Mouse (Mus musculus) forebrain, embryonic 16.5 days (tissue): Measurements from ENCODE around the gene Mark4. TPM values are rescaled to one million over a fixed set of nuclear protein-coding genes. Genes with fewer than 3 reads are reported as not detected.

ENCODE experiments used
- microRNA counts: library from miRNA; unstranded; fragments of <30 nt; microRNA quantifications from one replicate; lab custom pipeline; 2016
- microRNA-seq: library from miRNA; unstranded; fragments of <30 nt; microRNA quantifications from one replicate; pipeline ENCODE4, GENCODE M21; 2017
- polyA plus RNA-seq: library from polyadenylated mRNA; unstranded; fragments of >200 nt; fragmentation: Nextera tagmentation; extraction: Ambion mirVana; gene quantifications from 2 replicates; pipeline ENCODE4 v1.2.1, GENCODE M21; 2015

Gene Mark4
- polyA plus RNA-seq, 1 experiment from 2014 or later, result 17.5 TPM

MicroRNAs encoded within 50 kb of the gene (microRNA counts, 519-probe panel; counts per million panel counts)
- microRNA mmu-miR-343 (lab: Ali Mortazavi, UCI), result 795 counts per million, percentile 5 among the panel's probes with 10 or more counts

Small RNAs within 50 kb of the gene (microRNA-seq; reads per million reads assigned to microRNA genes)
- gene Mir343, result not detected

Other genes with a start within 250 kb of the Mark4 start
- gene Gpr4, start 246.3 kb downstream of the Mark4 start, polyA plus RNA-seq, result 2.5 and 2.7 TPM in 2 replicates
- 43.5 and 43.8 TPM in 2 replicates for gene Opa3, start 230.5 kb downstream of the Mark4 start, polyA plus RNA-seq
- 38.0 and 40.3 TPM in 2 replicates for gene Vasp, start 187.0 kb downstream of the Mark4 start, polyA plus RNA-seq
- gene Ppm1n, start 178.8 kb downstream of the Mark4 start, polyA plus RNA-seq, result 0.39 and 0.61 TPM in 2 replicates
- gene Rtn2, start 176.2 kb downstream of the Mark4 start, polyA plus RNA-seq, result 127 and 128 TPM in 2 replicates
- 0.05 and 0.10 TPM in 2 replicates for gene Fosb, start 148.8 kb downstream of the Mark4 start, polyA plus RNA-seq
- gene Ercc1, start 114.0 kb downstream of the Mark4 start, polyA plus RNA-seq, result 79.3 and 85.9 TPM in 2 replicates
- gene Cd3eap, start 99.3 kb downstream of the Mark4 start, polyA plus RNA-seq, result 23.1 and 26.4 TPM in 2 replicates
- 3.0 and 3.6 TPM in 2 replicates for gene Ppp1r13l, start 99.1 kb downstream of the Mark4 start, polyA plus RNA-seq
- gene Ercc2, start 76.8 kb downstream of the Mark4 start, polyA plus RNA-seq, result 25.3 and 28.5 TPM in 2 replicates
- gene Klc3, start 54.7 kb downstream of the Mark4 start, polyA plus RNA-seq, result 2.2 and 2.5 TPM in 2 replicates
- gene Ckm, start 54.0 kb downstream of the Mark4 start, polyA plus RNA-seq, result 0.22 and 0.66 TPM in 2 replicates
- 0.11 and 0.19 TPM in 2 replicates for gene Exoc3l2, start 4.5 kb upstream of the Mark4 start, polyA plus RNA-seq
- gene Bloc1s3, start 49.5 kb upstream of the Mark4 start, polyA plus RNA-seq, result 3.7 and 4.9 TPM in 2 replicates
- 29.4 and 31.2 TPM in 2 replicates for gene Trappc6a, start 49.6 kb upstream of the Mark4 start, polyA plus RNA-seq
- gene Nkpd1, start 59.0 kb upstream of the Mark4 start, polyA plus RNA-seq, result 0.81 and 0.90 TPM in 2 replicates
- gene Ppp1r37, start 104.3 kb upstream of the Mark4 start, polyA plus RNA-seq, result 31.9 and 38.8 TPM in 2 replicates
- 0.26 TPM in 1 of 2 replicates, not detected in the other for gene Zfp296, start 118.5 kb upstream of the Mark4 start, polyA plus RNA-seq
- gene Gemin7, start 118.8 kb upstream of the Mark4 start, polyA plus RNA-seq, result 120 and 124 TPM in 2 replicates
- gene Clasrp, start 145.7 kb upstream of the Mark4 start, polyA plus RNA-seq, result 57.2 and 57.6 TPM in 2 replicates
- gene Relb, start 170.6 kb upstream of the Mark4 start, polyA plus RNA-seq, result 3.9 and 4.5 TPM in 2 replicates
- gene Clptm1, start 206.2 kb upstream of the Mark4 start, polyA plus RNA-seq, result 91.2 and 92.5 TPM in 2 replicates
- not detected in 2 replicates for gene Apoc2, start 219.1 kb upstream of the Mark4 start, polyA plus RNA-seq
- not detected in 2 replicates for gene Gm44805, start 222.6 kb upstream of the Mark4 start, polyA plus RNA-seq
- not detected in 2 replicates for gene Apoc4, start 222.7 kb upstream of the Mark4 start, polyA plus RNA-seq
- gene Apoc1, start 233.8 kb upstream of the Mark4 start, polyA plus RNA-seq, result 0.58 and 1.8 TPM in 2 replicates
- 269 and 326 TPM in 2 replicates for gene Apoe, start 240.4 kb upstream of the Mark4 start, polyA plus RNA-seq